Mouse (Mus musculus): Measurements from ENCODE around the gene Tcf7l1. TPM values are rescaled to one million over a fixed set of nuclear protein-coding genes. Genes with fewer than 3 reads are reported as not detected.

Tcf7l1 gene
- polyA plus RNA-seq, 1 experiment from 2014 or later, result 37.1 TPM

DNA sequence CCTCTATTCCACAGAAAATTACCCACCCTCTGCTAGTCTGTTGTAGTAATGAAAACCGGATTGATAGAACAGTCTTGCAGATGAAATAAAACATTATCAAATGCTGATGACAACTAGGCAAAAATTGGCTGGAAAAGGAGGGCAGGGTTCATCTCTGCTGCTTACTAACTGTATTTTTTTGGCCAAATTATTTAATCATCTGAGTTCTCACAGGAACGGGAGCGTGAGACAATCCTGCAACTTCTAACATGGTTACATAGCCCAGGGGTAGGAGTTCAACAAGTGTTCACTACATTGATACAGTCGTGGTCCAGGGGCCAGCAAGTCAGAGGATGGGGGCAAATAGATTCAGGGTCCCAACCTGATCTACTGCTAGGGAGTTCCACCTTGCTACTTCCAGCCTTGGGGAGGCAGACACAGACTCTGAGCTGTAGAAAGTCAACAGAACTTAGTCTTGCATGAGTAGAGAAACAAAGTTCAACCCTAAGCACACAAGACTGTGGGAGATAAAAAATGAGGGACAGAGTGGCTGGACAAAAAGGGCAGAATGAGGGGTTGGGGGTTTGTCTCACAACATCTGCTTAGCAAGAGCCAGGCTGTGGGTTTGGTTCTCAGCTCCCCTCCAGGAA is 205.7 kb downstream of the Tcf7l1 start:
- DNase-seq (ENCODE audit: low spot score), result no peak

DNA sequence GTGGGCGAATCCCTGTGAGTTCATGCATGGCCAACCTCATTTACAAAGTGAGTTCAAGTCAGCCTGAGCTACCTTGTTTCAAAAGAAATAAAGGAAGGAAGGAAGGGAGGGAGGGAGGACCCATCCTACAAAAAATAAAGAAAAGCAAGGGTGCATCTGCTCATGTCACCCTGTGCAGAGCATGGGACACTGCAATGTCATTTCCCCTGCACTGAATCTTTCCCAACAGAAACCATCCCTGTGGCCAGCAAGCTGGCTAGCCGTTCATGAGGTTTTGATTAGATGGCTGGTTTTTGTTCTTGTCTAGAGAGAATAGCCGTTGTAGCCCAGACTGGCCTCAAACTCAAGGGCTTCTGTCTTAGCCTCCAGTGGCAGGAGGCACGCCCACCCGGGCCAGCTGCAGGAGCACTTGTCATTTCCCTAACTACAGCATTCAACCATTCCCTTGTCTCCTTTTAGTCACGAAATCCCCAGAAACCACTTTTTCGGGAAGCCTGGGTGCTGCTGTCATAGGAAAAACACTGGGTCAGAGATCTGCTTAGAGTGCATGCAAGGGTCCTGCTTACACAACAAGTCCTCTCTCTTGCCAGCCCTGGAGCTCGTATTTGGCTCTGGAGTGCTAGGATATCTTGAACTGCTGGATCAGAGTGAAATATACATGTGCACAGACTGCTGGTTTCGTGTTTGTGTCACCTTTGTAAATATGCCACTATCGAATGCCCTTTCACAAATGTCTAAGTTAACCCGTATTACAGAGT is 207.2 kb downstream of the Tcf7l1 start:
- no peak overlapping the region for H3K4me3 ChIP-seq
- no peaks in the 10 kb centered on the region for H3K4me1 ChIP-seq
- H3K36me3 ChIP-seq (replicated peaks), result peaks cover 21% of the 10 kb centered on the region; the same call in 1 of the 2 replicates
- no peak overlapping the region for H3K27ac ChIP-seq (replicated peaks)
- no peak for DNase-seq (ENCODE audit: low spot score)
- H3K27me3 ChIP-seq (replicated peaks; ENCODE audit: low read depth, poor library complexity, severe bottlenecking), result no peaks in the 10 kb centered on the region
- H3K9me3 ChIP-seq, result no peaks in the 10 kb centered on the region
- 78% methylated on average over 11 of the region's 11 CpGs for WGBS

More for the DNA sequence above, 205.7 kb downstream of the Tcf7l1 start:
- H3K9me3 ChIP-seq, result no peaks in the 10 kb centered on the region
- H3K4me1 ChIP-seq, result no peaks in the 10 kb centered on the region
- WGBS, result 87% methylated on average over 4 of the region's 4 CpGs
- no peak overlapping the region for H3K27ac ChIP-seq (replicated peaks)
- H3K4me3 ChIP-seq, result no peak overlapping the region
- H3K36me3 ChIP-seq (replicated peaks), result peaks cover 22% of the 10 kb centered on the region; the same call in 1 of the 2 replicates
- no peaks in the 10 kb centered on the region for H3K27me3 ChIP-seq (replicated peaks; ENCODE audit: low read depth, poor library complexity, severe bottlenecking)

Other genes with a start within 250 kb of the Tcf7l1 start
- gene Capg, start 244.9 kb downstream of the Tcf7l1 start, polyA plus RNA-seq (2016; fragmentation: Nextera tagmentation; extraction: Ambion mirVana), result 14.8 and 16.0 TPM in 2 replicates
- 13.9 and 14.8 TPM in 2 replicates for gene Elmod3, start 190.8 kb downstream of the Tcf7l1 start, polyA plus RNA-seq (2016; fragmentation: Nextera tagmentation; extraction: Ambion mirVana)
- gene Retsat, start 190.8 kb downstream of the Tcf7l1 start, polyA plus RNA-seq (2016; fragmentation: Nextera tagmentation; extraction: Ambion mirVana), result 8.6 and 8.9 TPM in 2 replicates
- gene Tgoln1, start 172.3 kb downstream of the Tcf7l1 start, polyA plus RNA-seq (2016; fragmentation: Nextera tagmentation; extraction: Ambion mirVana), result 26.2 and 27.9 TPM in 2 replicates
- 32.3 and 37.5 TPM in 2 replicates for gene Kcmf1, start 110.7 kb upstream of the Tcf7l1 start, polyA plus RNA-seq (2016; fragmentation: Nextera tagmentation; extraction: Ambion mirVana)
- 3,167 and 3,450 TPM in 2 replicates for gene Tmsb10, start 169.5 kb upstream of the Tcf7l1 start, polyA plus RNA-seq (2016; fragmentation: Nextera tagmentation; extraction: Ambion mirVana)